Mouse (Mus musculus) lung, embryonic 15.5 days (tissue): Measurements from ENCODE around the gene Dvl1. TPM values are rescaled to one million over a fixed set of nuclear protein-coding genes. Genes with fewer than 3 reads are reported as not detected.

ENCODE experiments used
- ATAC-seq: fragments of 200-750 bp; cut with Nextera tagmentation; 2 replicates; pipeline ENCODE4 v1.8.0; 2017; ENCODE audit warnings: moderate number of reproducible peaks, borderline replicate concordance; ENCODE audit not compliant: low FRiP score, low TSS enrichment; ENCODE audit errors: extremely low read depth
- H3K27ac ChIP-seq: fragments of 300-500 bp; sonication (generic); 2 replicates; pipeline ENCODE4 v1.5.1; 2015; ENCODE audit warnings: moderate library complexity, mild to moderate bottlenecking, inconsistent platforms
- H3K27me3 ChIP-seq: fragments of 300-500 bp; sonication (generic); 2 replicates; pipeline ENCODE4 v1.6.1; 2015; ENCODE audit warnings: inconsistent platforms
- H3K36me3 ChIP-seq: fragments of 300-500 bp; sonication (generic); 2 replicates; pipeline ENCODE4 v1.6.1; 2015; ENCODE audit warnings: inconsistent platforms
- H3K4me1 ChIP-seq: fragments of 300-500 bp; sonication (generic); 2 replicates; pipeline ENCODE4 v1.6.1; 2015; ENCODE audit warnings: inconsistent platforms
- H3K4me2 ChIP-seq: fragments of 300-500 bp; sonication (generic); 2 replicates; pipeline ENCODE4 v1.6.1; 2015; ENCODE audit warnings: inconsistent platforms, mild to moderate bottlenecking, moderate library complexity
- H3K4me3 ChIP-seq: fragments of 300-500 bp; sonication (generic); 2 replicates; pipeline ENCODE4 v1.5.1; 2015; ENCODE audit warnings: mild to moderate bottlenecking, inconsistent platforms
- H3K9ac ChIP-seq: fragments of 300-500 bp; sonication (generic); 2 replicates; pipeline ENCODE4 v1.6.1; 2015; ENCODE audit warnings: inconsistent platforms
- H3K9me3 ChIP-seq: fragments of 300-500 bp; sonication (generic); 2 replicates; pipeline ENCODE4 v1.6.1; 2016; ENCODE audit warnings: inconsistent platforms
- WGBS: fragments of 180-500 bp; shearing (Covaris S2); methylation state at CpG from one replicate; pipeline ENCODE4 v1.1.7; 2015; 5-methylcytosine and 5-hydroxymethylcytosine counted together
- polyA plus RNA-seq: library from polyadenylated mRNA; unstranded; fragments of >200 nt; fragmentation: Nextera tagmentation; extraction: Ambion mirVana; gene quantifications from 2 replicates; pipeline ENCODE4 v1.2.1, GENCODE M21; 2015

The Dvl1 gene
- polyA plus RNA-seq, 1 experiment from 2014 or later: 14.0 TPM

DNA sequence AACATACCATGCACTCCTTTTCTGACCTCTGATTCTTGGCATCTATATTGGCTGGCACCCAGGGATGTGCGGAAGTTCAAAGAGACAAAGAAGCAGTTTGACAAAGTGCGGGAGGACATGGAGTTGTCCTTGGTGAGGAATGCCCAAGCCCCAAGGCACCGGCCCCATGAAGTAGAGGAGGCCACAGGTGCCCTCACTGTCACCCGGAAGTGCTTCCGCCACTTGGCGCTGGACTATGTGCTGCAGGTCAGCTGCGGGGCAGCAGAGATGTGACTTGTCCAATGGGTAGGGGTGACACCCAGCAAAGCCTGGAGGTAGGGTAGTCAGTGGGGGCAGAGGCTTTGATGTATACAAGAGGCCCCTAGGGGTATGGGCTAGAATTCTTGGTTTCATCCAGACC is 52.2 kb downstream of the Dvl1 start:
- Histone ChIP-seq H3K4me1 (peaks cover 19% of the 10 kb centered on the region), H3K4me3 (no peak overlapping the region), H3K4me2 (no peak overlapping the region), H3K27ac (no peak overlapping the region), H3K9me3 (no peaks in the 10 kb centered on the region), H3K36me3 (peaks cover 52% of the 10 kb centered on the region), H3K9ac (no peak overlapping the region), H3K27me3 (no peaks in the 10 kb centered on the region)
- ATAC-seq: no peak
- 89% methylated on average over 7 of the region's 7 CpGs for WGBS

DNA sequence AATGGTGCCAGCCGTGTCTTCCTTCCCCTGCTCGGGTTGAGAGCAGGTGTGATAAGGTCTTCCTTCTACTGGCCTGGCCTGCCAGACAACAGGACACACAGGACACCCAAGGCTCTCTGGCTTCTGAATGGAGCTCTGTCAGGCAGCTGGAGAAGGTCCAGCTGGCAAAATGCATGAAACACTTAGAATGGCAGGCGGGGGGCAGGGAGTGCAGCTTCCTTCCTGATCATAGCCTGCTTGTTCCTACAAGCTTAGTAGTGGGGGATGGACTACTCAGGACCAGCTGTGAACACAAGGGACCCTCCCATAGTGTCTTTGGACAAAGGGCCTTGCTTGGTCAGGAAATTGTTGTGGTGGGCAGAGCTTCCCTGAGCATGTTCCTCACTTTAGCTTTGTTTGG is 54.0 kb downstream of the Dvl1 start:
- Histone ChIP-seq H3K4me1 (0 out of 2 replicates have a peak, but pooled peaks cover 6% of the 10 kb centered on the region), H3K4me2 (no peak overlapping the region), H3K27ac (no peak overlapping the region; the same call in 1 of the 2 replicates), H3K9ac (no peak overlapping the region), H3K9me3 (no peaks in the 10 kb centered on the region), H3K4me3 (no peak overlapping the region), H3K36me3 (peaks cover 62% of the 10 kb centered on the region), H3K27me3 (no peaks in the 10 kb centered on the region)
- peak; percentile 63 for ATAC-seq
- WGBS: 38% methylated on average over 3 of the region's 3 CpGs

GRCm38 (mm10) chr4:155903246-155903645 is 56.0 kb downstream of the Dvl1 start:
- H3K27me3 ChIP-seq: no peaks in the 10 kb centered on the region
- ATAC-seq: no peak
- H3K9me3 ChIP-seq: no peaks in the 10 kb centered on the region
- H3K4me1 ChIP-seq: 0 out of 2 replicates have a peak, but pooled peaks cover 6% of the 10 kb centered on the region
- H3K4me3 ChIP-seq: no peak overlapping the region
- 91% methylated on average over 13 of the region's 13 CpGs for WGBS
- no peak overlapping the region for H3K4me2 ChIP-seq
- H3K27ac ChIP-seq: no peak overlapping the region
- no peak overlapping the region for H3K9ac ChIP-seq
- H3K36me3 ChIP-seq: peaks cover 54% of the 10 kb centered on the region

- no peak for ATAC-seq
- 0 out of 2 replicates have a peak, but pooled peaks cover 6% of the 10 kb centered on the region for H3K4me1 ChIP-seq
- H3K4me2 ChIP-seq: no peak overlapping the region
- no peaks in the 10 kb centered on the region for H3K9me3 ChIP-seq
- no peak overlapping the region for H3K27ac ChIP-seq
- H3K27me3 ChIP-seq: no peaks in the 10 kb centered on the region
- peaks cover 42% of the 10 kb centered on the region for H3K36me3 ChIP-seq
- H3K9ac ChIP-seq: no peak overlapping the region
- 88% methylated on average over 13 of the region's 13 CpGs for WGBS
- no peak overlapping the region for H3K4me3 ChIP-seq
Measured at GRCm38 (mm10) chr4:155904318-155905102, 57.3 kb downstream of the Dvl1 start.

DNA sequence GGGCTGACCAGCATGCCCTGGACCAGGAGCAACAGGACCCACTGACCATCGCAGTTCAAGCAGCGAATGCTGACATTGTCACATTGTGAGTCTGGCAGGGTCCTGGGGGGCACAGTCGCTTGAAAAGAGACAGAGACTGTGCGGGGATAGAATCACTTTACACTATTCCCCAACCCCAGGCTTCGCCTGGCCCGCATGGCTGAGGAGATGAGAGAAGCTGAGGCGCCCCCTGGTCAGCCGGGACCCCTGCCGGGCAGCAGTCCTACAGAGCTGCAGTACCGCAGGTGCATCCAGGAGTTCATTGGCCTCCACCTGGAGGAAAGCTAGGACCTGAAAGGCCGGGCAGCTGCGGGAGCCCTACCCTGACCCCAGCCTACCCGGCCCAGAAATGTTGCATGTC is 58.4 kb downstream of the Dvl1 start:
- no peaks in the 10 kb centered on the region for H3K27me3 ChIP-seq
- no peaks in the 10 kb centered on the region for H3K9me3 ChIP-seq
- ATAC-seq: no peak
- no peak overlapping the region for H3K9ac ChIP-seq
- 0 out of 2 replicates have a peak, but pooled peaks cover 6% of the 10 kb centered on the region for H3K4me1 ChIP-seq
- H3K4me2 ChIP-seq: no peak overlapping the region
- peaks cover 34% of the 10 kb centered on the region for H3K36me3 ChIP-seq
- 87% methylated on average over 13 of the region's 13 CpGs for WGBS
- no peak overlapping the region for H3K27ac ChIP-seq
- no peak overlapping the region for H3K4me3 ChIP-seq

DNA sequence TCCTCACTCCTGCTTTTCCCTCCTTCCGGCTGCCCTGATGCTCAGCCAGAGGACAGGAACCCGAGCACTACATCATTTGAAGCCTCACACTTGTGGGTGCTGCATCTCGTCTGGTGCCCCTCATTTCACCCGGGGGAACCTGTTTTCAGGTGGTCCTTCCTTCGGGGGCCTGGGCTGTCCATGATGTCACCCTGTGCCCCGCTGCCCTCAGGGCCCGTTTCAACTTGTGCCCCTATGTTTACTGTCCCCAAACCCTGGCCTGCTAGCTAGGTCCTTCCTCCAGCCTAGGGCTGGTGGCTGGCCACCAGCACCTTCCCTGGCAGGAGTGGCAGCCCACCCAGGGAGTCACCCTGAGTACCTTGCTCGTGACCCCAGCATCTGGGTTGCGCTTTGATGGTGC is 58.9 kb downstream of the Dvl1 start:
- no peak for ATAC-seq
- H3K9ac ChIP-seq: no peak overlapping the region
- H3K27ac ChIP-seq: no peak overlapping the region
- no peaks in the 10 kb centered on the region for H3K27me3 ChIP-seq
- 79% methylated on average over 9 of the region's 9 CpGs for WGBS
- no peaks in the 10 kb centered on the region for H3K9me3 ChIP-seq
- peaks cover 31% of the 10 kb centered on the region for H3K36me3 ChIP-seq
- 0 out of 2 replicates have a peak, but pooled peaks cover 1% of the 10 kb centered on the region for H3K4me1 ChIP-seq
- no peak overlapping the region for H3K4me2 ChIP-seq
- no peak overlapping the region for H3K4me3 ChIP-seq

- no peak for ATAC-seq
- Histone ChIP-seq H3K9ac (no peak overlapping the region), H3K4me2 (no peak overlapping the region), H3K4me3 (no peak overlapping the region), H3K4me1 (no peaks in the 10 kb centered on the region), H3K27me3 (no peaks in the 10 kb centered on the region), H3K9me3 (no peaks in the 10 kb centered on the region), H3K27ac (no peak overlapping the region), H3K36me3 (peaks cover 28% of the 10 kb centered on the region)
- WGBS: 56% methylated on average over 11 of the region's 11 CpGs
Measured at GRCm38 (mm10) chr4:155907003-155907402, 59.8 kb downstream of the Dvl1 start.

DNA sequence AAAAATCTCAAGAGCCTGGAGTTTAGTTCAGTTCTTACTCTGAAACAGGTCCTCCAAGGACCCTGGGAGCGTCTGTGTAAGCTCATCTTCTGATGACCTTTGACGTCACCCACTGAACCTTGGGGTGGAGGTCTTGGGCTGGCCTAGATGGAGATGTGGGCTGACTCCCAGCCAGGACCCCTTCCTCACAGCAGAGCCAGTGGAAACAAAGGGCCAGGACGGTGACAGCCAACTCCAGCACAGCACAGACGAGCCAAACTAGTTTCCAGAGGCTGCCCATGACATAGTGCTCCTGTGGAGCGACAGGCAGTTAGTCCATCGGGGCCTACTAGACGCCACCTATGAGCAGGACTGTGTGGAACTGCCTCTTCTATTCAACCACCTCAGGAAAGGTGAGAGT is 61.1 kb downstream of the Dvl1 start:
- Histone ChIP-seq H3K4me1 (no peaks in the 10 kb centered on the region), H3K4me2 (no peak overlapping the region), H3K27me3 (no peaks in the 10 kb centered on the region), H3K9me3 (no peaks in the 10 kb centered on the region), H3K27ac (no peak overlapping the region), H3K9ac (no peak overlapping the region), H3K36me3 (peaks cover 19% of the 10 kb centered on the region), H3K4me3 (no peak overlapping the region)
- ATAC-seq: no peak
- 65% methylated on average over 7 of the region's 7 CpGs for WGBS

DNA sequence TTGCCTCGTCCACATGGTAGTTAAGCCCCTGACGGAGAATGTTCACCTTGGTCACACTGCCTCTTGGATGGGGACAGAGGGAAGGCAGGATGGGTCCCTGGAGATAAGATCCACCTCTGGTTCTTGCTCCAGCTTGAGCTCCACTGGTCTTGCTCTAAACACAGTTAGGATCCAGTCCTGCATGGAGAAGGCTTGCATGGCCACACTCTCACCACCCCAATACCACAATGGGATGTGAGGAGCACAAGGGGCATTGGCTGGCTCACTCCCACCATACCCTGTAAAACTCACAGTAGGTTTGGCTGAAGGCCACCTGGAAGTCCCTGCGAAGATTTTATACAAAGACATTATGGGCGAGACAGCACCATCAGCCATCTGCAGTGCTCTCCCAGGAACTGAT is 61.5 kb downstream of the Dvl1 start:
- WGBS: 89% methylated on average over 4 of the region's 4 CpGs
- H3K27me3 ChIP-seq: no peaks in the 10 kb centered on the region
- no peaks in the 10 kb centered on the region for H3K4me1 ChIP-seq
- H3K9me3 ChIP-seq: no peaks in the 10 kb centered on the region
- no peak overlapping the region for H3K4me3 ChIP-seq
- ATAC-seq: no peak
- H3K36me3 ChIP-seq: peaks cover 16% of the 10 kb centered on the region
- no peak overlapping the region for H3K9ac ChIP-seq
- H3K4me2 ChIP-seq: no peak overlapping the region
- H3K27ac ChIP-seq: no peak overlapping the region

Other genes starting within 250 kb of the Dvl1 start
- 6.4 and 6.5 TPM in 2 replicates for gene Slc35e2, start 246.0 kb upstream of the Dvl1 start, polyA plus RNA-seq
- 50.2 and 53.6 TPM in 2 replicates for gene Cdk11b, start 222.5 kb upstream of the Dvl1 start, polyA plus RNA-seq
- not detected in 2 replicates for gene Gm10563, start 202.0 kb upstream of the Dvl1 start, polyA plus RNA-seq
- gene Mmp23, start 194.0 kb upstream of the Dvl1 start, polyA plus RNA-seq: 41.7 and 47.8 TPM in 2 replicates
- gene Mib2, start 178.2 kb upstream of the Dvl1 start, polyA plus RNA-seq: 27.6 and 29.1 TPM in 2 replicates
- 4.3 and 4.9 TPM in 2 replicates for gene Fndc10, start 153.1 kb upstream of the Dvl1 start, polyA plus RNA-seq
- gene Ssu72, start 142.6 kb upstream of the Dvl1 start, polyA plus RNA-seq: 147 and 150 TPM in 2 replicates
- 0.44 and 0.59 TPM in 2 replicates for gene Tmem240, start 112.6 kb upstream of the Dvl1 start, polyA plus RNA-seq
- 84.7 and 90.0 TPM in 2 replicates for gene Atad3a, start 86.3 kb upstream of the Dvl1 start, polyA plus RNA-seq
- 10.5 and 11.0 TPM in 2 replicates for gene Vwa1, start 72.7 kb upstream of the Dvl1 start, polyA plus RNA-seq
- 0.16 and 0.26 TPM in 2 replicates for gene Tmem88b, start 61.5 kb upstream of the Dvl1 start, polyA plus RNA-seq
- 0.20 TPM in 1 of 2 replicates, not detected in the other for gene Ankrd65, start 57.0 kb upstream of the Dvl1 start, polyA plus RNA-seq
- gene Mrpl20, start 44.5 kb upstream of the Dvl1 start, polyA plus RNA-seq: 193 and 228 TPM in 2 replicates
- gene Ccnl2, start 34.9 kb upstream of the Dvl1 start, polyA plus RNA-seq: 152 and 169 TPM in 2 replicates
- 143 and 146 TPM in 2 replicates for gene Aurkaip1, start 16.1 kb upstream of the Dvl1 start, polyA plus RNA-seq
- 194 and 223 TPM in 2 replicates for gene Mxra8, start 7.7 kb upstream of the Dvl1 start, polyA plus RNA-seq
- 0.34 and 0.36 TPM in 2 replicates for gene Tas1r3, start 16.0 kb downstream of the Dvl1 start, polyA plus RNA-seq
- 14.5 and 15.2 TPM in 2 replicates for gene Cptp, start 22.0 kb downstream of the Dvl1 start, polyA plus RNA-seq
- gene Ints11, start 22.1 kb downstream of the Dvl1 start, polyA plus RNA-seq: 77.7 and 80.5 TPM in 2 replicates
- 42.9 and 44.9 TPM in 2 replicates for gene Pusl1, start 44.4 kb downstream of the Dvl1 start, polyA plus RNA-seq
- 15.1 and 17.7 TPM in 2 replicates for gene Acap3, start 44.4 kb downstream of the Dvl1 start, polyA plus RNA-seq
- gene Ube2j2, start 96.4 kb downstream of the Dvl1 start, polyA plus RNA-seq: 106 and 107 TPM in 2 replicates
- gene C1qtnf12, start 114.9 kb downstream of the Dvl1 start, polyA plus RNA-seq: 39.3 and 45.0 TPM in 2 replicates
- 16.4 and 17.0 TPM in 2 replicates for gene B3galt6, start 145.2 kb downstream of the Dvl1 start, polyA plus RNA-seq
- gene Sdf4, start 145.5 kb downstream of the Dvl1 start, polyA plus RNA-seq: 156 and 162 TPM in 2 replicates
- gene Tnfrsf4, start 166.4 kb downstream of the Dvl1 start, polyA plus RNA-seq: 0.39 and 0.42 TPM in 2 replicates
- 1.6 and 2.7 TPM in 2 replicates for gene Tnfrsf18, start 178.8 kb downstream of the Dvl1 start, polyA plus RNA-seq
- gene Ttll10, start 212.0 kb downstream of the Dvl1 start, polyA plus RNA-seq: 2.9 TPM in 2 replicates